Mouse (Mus musculus) hindbrain, embryonic 12.5 days (tissue): ENCODE measurements around the gene Ebf1. TPM values are rescaled to one million over a fixed set of nuclear protein-coding genes. Genes with fewer than 3 reads are reported as not detected.

ENCODE experiments used
- ATAC-seq: fragments of 200-750 bp; cut with Nextera tagmentation; 2 replicates; pipeline ENCODE4 v1.8.0; 2017; ENCODE audit warnings: moderate TSS enrichment; ENCODE audit not compliant: low FRiP score
- H3K27ac ChIP-seq: fragments of 300-500 bp; sonication (generic); 2 replicates; pipeline ENCODE4 v1.5.1; 2016; ENCODE audit warnings: mild to moderate bottlenecking
- H3K27me3 ChIP-seq: fragments of 300-500 bp; sonication (generic); 2 replicates; pipeline ENCODE4 v1.6.1; 2016; ENCODE audit warnings: mild to moderate bottlenecking
- H3K36me3 ChIP-seq: fragments of 300-500 bp; sonication (generic); 2 replicates; pipeline ENCODE4 v1.6.1; 2016; ENCODE audit warnings: mild to moderate bottlenecking
- H3K4me1 ChIP-seq: fragments of 300-500 bp; sonication (generic); 2 replicates; pipeline ENCODE4 v1.6.1; 2016
- H3K4me2 ChIP-seq: fragments of 300-500 bp; sonication (generic); replicated peaks from 2 replicates; pipeline ENCODE4 v1.6.1; 2016; ENCODE audit warnings: mild to moderate bottlenecking
- H3K4me3 ChIP-seq: fragments of 300-500 bp; sonication (generic); 2 replicates; pipeline ENCODE4 v1.5.1; 2016; ENCODE audit warnings: mild to moderate bottlenecking
- H3K9ac ChIP-seq: fragments of 300-500 bp; sonication (generic); 2 replicates; pipeline ENCODE4 v1.6.1; 2016; ENCODE audit warnings: mild to moderate bottlenecking, moderate library complexity
- H3K9me3 ChIP-seq: fragments of 300-500 bp; sonication (generic); replicated peaks from 2 replicates; pipeline ENCODE4 v1.6.1; 2016; ENCODE audit warnings: mild to moderate bottlenecking
- WGBS: fragments of 180-500 bp; shearing (Covaris S2); methylation state at CpG from one replicate; pipeline ENCODE4 v1.1.7; 2016; 5-methylcytosine and 5-hydroxymethylcytosine counted together
- polyA plus RNA-seq: library from polyadenylated mRNA; unstranded; fragments of >200 nt; fragmentation: Nextera tagmentation; extraction: Ambion mirVana; gene quantifications from 2 replicates; pipeline ENCODE4 v1.2.1, GENCODE M21; 2016

Gene Ebf1
- polyA plus RNA-seq, 1 experiment from 2014 or later: 111 TPM

- no peak for ATAC-seq
- 34% methylated on average over 9 of the region's 9 CpGs for WGBS
- no peaks in the 10 kb centered on the region for H3K36me3 ChIP-seq
- H3K4me3 ChIP-seq: no peak overlapping the region
- H3K9ac ChIP-seq: no peak overlapping the region
- peaks cover 32% of the 10 kb centered on the region for H3K4me1 ChIP-seq
- H3K4me2 ChIP-seq: no peak overlapping the region; the same call in 1 of the 2 replicates
- H3K27me3 ChIP-seq: no peaks in the 10 kb centered on the region
- H3K9me3 ChIP-seq: no peaks in the 10 kb centered on the region
- peak overlapping the region; percentile 52 for H3K27ac ChIP-seq
Observed at GRCm38 (mm10) chr11:44982225-44982624, 365.1 kb downstream of the Ebf1 start.

- H3K27me3 ChIP-seq: no peaks in the 10 kb centered on the region
- no peaks in the 10 kb centered on the region for H3K9me3 ChIP-seq
- no peak overlapping the region for H3K27ac ChIP-seq
- H3K9ac ChIP-seq: no peak overlapping the region
- no peak for ATAC-seq
- H3K4me2 ChIP-seq: no peak overlapping the region
- peaks cover 21% of the 10 kb centered on the region for H3K4me1 ChIP-seq
- 87% methylated on average over 6 of the region's 6 CpGs for WGBS
- no peaks in the 10 kb centered on the region for H3K36me3 ChIP-seq
- H3K4me3 ChIP-seq: no peak overlapping the region
Observed at GRCm38 (mm10) chr11:44983961-44984360, 366.8 kb downstream of the Ebf1 start.

- WGBS: 38% methylated on average over 7 of the region's 7 CpGs
- Histone ChIP-seq H3K4me2 (no peak overlapping the region), H3K4me3 (no peak overlapping the region), H3K9ac (no peak overlapping the region), H3K27me3 (no peaks in the 10 kb centered on the region), H3K4me1 (peaks cover 18% of the 10 kb centered on the region), H3K27ac (no peak overlapping the region), H3K9me3 (no peaks in the 10 kb centered on the region), H3K36me3 (no peaks in the 10 kb centered on the region)
- ATAC-seq: no peak
Observed at GRCm38 (mm10) chr11:44984381-44984780, 367.3 kb downstream of the Ebf1 start.

GRCm38 (mm10) chr11:44987796-44988195 lies 370.7 kb downstream of the Ebf1 start:
- WGBS: 69% methylated on average over 4 of the region's 4 CpGs
- Histone ChIP-seq H3K4me2 (no peak overlapping the region), H3K9me3 (no peaks in the 10 kb centered on the region), H3K27ac (no peak overlapping the region), H3K4me1 (peaks cover 6% of the 10 kb centered on the region; the same call in 1 of the 2 replicates), H3K27me3 (no peaks in the 10 kb centered on the region), H3K36me3 (peaks cover 9% of the 10 kb centered on the region; the same call in 1 of the 2 replicates), H3K4me3 (no peak overlapping the region), H3K9ac (no peak overlapping the region)
- no peak for ATAC-seq

- WGBS: 75% methylated on average over 5 of the region's 5 CpGs
- H3K27me3 ChIP-seq: no peaks in the 10 kb centered on the region
- H3K9me3 ChIP-seq: no peaks in the 10 kb centered on the region
- no peak overlapping the region for H3K4me2 ChIP-seq
- H3K27ac ChIP-seq: no peak overlapping the region
- H3K4me3 ChIP-seq: no peak overlapping the region
- no peak for ATAC-seq
- H3K4me1 ChIP-seq: peaks cover 8% of the 10 kb centered on the region
- H3K36me3 ChIP-seq: peaks cover 11% of the 10 kb centered on the region; the same call in 1 of the 2 replicates
- no peak overlapping the region for H3K9ac ChIP-seq
Observed at GRCm38 (mm10) chr11:45002681-45003286, 385.7 kb downstream of the Ebf1 start.

GRCm38 (mm10) chr11:45003716-45004437 lies 386.8 kb downstream of the Ebf1 start:
- H3K4me1 ChIP-seq: peaks cover 11% of the 10 kb centered on the region
- 36% methylated on average over 9 of the region's 9 CpGs for WGBS

GRCm38 (mm10) chr11:45007311-45007710 lies 390.2 kb downstream of the Ebf1 start:
- no peak for ATAC-seq
- 0 out of 2 replicates have a peak, but pooled peaks cover 5% of the 10 kb centered on the region for H3K36me3 ChIP-seq
- no peak overlapping the region for H3K9ac ChIP-seq
- H3K9me3 ChIP-seq: no peaks in the 10 kb centered on the region
- no peak overlapping the region for H3K27ac ChIP-seq
- H3K4me2 ChIP-seq: no peak overlapping the region
- no peak overlapping the region for H3K4me3 ChIP-seq
- H3K27me3 ChIP-seq: no peaks in the 10 kb centered on the region
- H3K4me1 ChIP-seq: peaks cover 11% of the 10 kb centered on the region
- WGBS: 50% methylated on average over 11 of the region's 11 CpGs

More at GRCm38 (mm10) chr11:45003716-45004437, 386.8 kb downstream of the Ebf1 start:
- no peak overlapping the region for H3K4me2 ChIP-seq
- ATAC-seq: 0 out of 2 replicates have a peak, but pooled peaks have one; percentile 33
- no peaks in the 10 kb centered on the region for H3K27me3 ChIP-seq
- H3K36me3 ChIP-seq: peaks cover 8% of the 10 kb centered on the region; the same call in 1 of the 2 replicates
- H3K4me3 ChIP-seq: no peak overlapping the region
- peak overlapping the region; percentile 66 for H3K27ac ChIP-seq
- no peak overlapping the region for H3K9ac ChIP-seq
- H3K9me3 ChIP-seq: no peaks in the 10 kb centered on the region

- ATAC-seq: peak; percentile 68; the same call in 1 of the 2 replicates
- 3% methylated on average over 7 of the region's 7 CpGs for WGBS
- H3K4me2 ChIP-seq: peak overlapping the region; percentile 41
Observed at GRCm38 (mm10) chr11:45008078-45008477, 391.0 kb downstream of the Ebf1 start.

GRCm38 (mm10) chr11:45008760-45009159 lies 391.6 kb downstream of the Ebf1 start:
- 86% methylated on average over 5 of the region's 5 CpGs for whole genome bisulfite sequencing
- H3K9ac ChIP-seq: no peak overlapping the region

More at GRCm38 (mm10) chr11:45008078-45008477, 391.0 kb downstream of the Ebf1 start:
- Histone ChIP-seq H3K4me3 (no peak overlapping the region), H3K9ac (no peak overlapping the region), H3K4me1 (peaks cover 9% of the 10 kb centered on the region), H3K9me3 (no peaks in the 10 kb centered on the region), H3K36me3 (0 out of 2 replicates have a peak, but pooled peaks cover 5% of the 10 kb centered on the region), H3K27me3 (no peaks in the 10 kb centered on the region), H3K27ac (no peak overlapping the region)

GRCm38 (mm10) chr11:45012081-45012480 lies 395.0 kb downstream of the Ebf1 start:
- Histone ChIP-seq H3K4me3 (no peak overlapping the region), H3K4me2 (no peak overlapping the region), H3K4me1 (peaks cover 4% of the 10 kb centered on the region; the same call in 1 of the 2 replicates), H3K9ac (no peak overlapping the region), H3K27me3 (no peaks in the 10 kb centered on the region), H3K9me3 (no peaks in the 10 kb centered on the region), H3K27ac (no peak overlapping the region), H3K36me3 (no peaks in the 10 kb centered on the region)
- ATAC-seq: no peak
- 90% methylated on average over 1 of the region's 1 CpGs for WGBS

More at GRCm38 (mm10) chr11:45008760-45009159, 391.6 kb downstream of the Ebf1 start:
- H3K27ac ChIP-seq: no peak overlapping the region
- no peak overlapping the region for H3K4me3 ChIP-seq
- no peak for ATAC-seq
- no peaks in the 10 kb centered on the region for H3K27me3 ChIP-seq
- 0 out of 2 replicates have a peak, but pooled peaks cover 5% of the 10 kb centered on the region for H3K36me3 ChIP-seq
- H3K4me1 ChIP-seq: peaks cover 5% of the 10 kb centered on the region
- H3K9me3 ChIP-seq: no peaks in the 10 kb centered on the region
- no peak overlapping the region for H3K4me2 ChIP-seq

- Histone ChIP-seq H3K9ac (no peak overlapping the region), H3K27me3 (no peaks in the 10 kb centered on the region), H3K4me2 (no peak overlapping the region), H3K4me1 (no peaks in the 10 kb centered on the region), H3K4me3 (no peak overlapping the region), H3K36me3 (no peaks in the 10 kb centered on the region), H3K27ac (no peak overlapping the region), H3K9me3 (no peaks in the 10 kb centered on the region)
- no peak for ATAC-seq
- 79% methylated on average over 3 of the region's 3 CpGs for WGBS
Observed at GRCm38 (mm10) chr11:45017493-45017892, 400.4 kb downstream of the Ebf1 start.

GRCm38 (mm10) chr11:45026012-45026411 lies 408.9 kb downstream of the Ebf1 start:
- Histone ChIP-seq H3K9ac (no peak overlapping the region), H3K4me2 (no peak overlapping the region), H3K27me3 (no peaks in the 10 kb centered on the region), H3K4me3 (no peak overlapping the region), H3K27ac (peak overlapping the region; percentile 75), H3K4me1 (peaks cover 14% of the 10 kb centered on the region), H3K9me3 (no peaks in the 10 kb centered on the region), H3K36me3 (no peaks in the 10 kb centered on the region)
- WGBS: 71% methylated on average over 5 of the region's 5 CpGs
- ATAC-seq: peak; percentile 39; the same call in 1 of the 2 replicates
